In genomic region chr4:34614630-34615094, GRCm38 (mm10) we compare ENCODE assay signal across 7 mouse cellular contexts. TPM values are rescaled to one million over a fixed set of nuclear protein-coding genes. Genes with fewer than 3 reads are reported as not detected.
DNase-seq lines count a peak whose midpoint lies in the region; ATAC-seq lines count a peak whose summit lies in the region.

Gene Orc3 (minus strand): TSS chr4:34614944.
Gene Rars2 (plus strand): TSS chr4:34614957.

- ATAC-seq in granulocyte monocyte progenitor cell, adult 5-6 weeks (replicated peaks; ENCODE audit: poor library complexity, severe bottlenecking), result peak; percentile 97
- ATAC-seq in midbrain, embryonic 13.5 days, result peak; percentile 100

- H3K4me2 ChIP-seq in midbrain, embryonic 13.5 days (replicated peaks), result peak within 1 kb of the TSS; percentile 82

- under 1% methylated on average over 42 of the region's 42 CpGs for WGBS in embryonic facial prominence, embryonic 10.5 days
- WGBS in limb, embryonic 10.5 days, result under 1% methylated on average over 42 of the region's 42 CpGs
- under 1% methylated on average over 42 of the region's 42 CpGs for WGBS in midbrain, embryonic 13.5 days

- peak within 1 kb of the TSS; percentile 91 for H3K27ac ChIP-seq in embryonic facial prominence, embryonic 10.5 days (replicated peaks)
- H3K27ac ChIP-seq in limb, embryonic 10.5 days, result peak within 1 kb of the TSS; percentile 94
- peak within 1 kb of the TSS; percentile 84 for H3K27ac ChIP-seq in midbrain, embryonic 13.5 days

- H3K4me1 ChIP-seq in embryonic facial prominence, embryonic 10.5 days, result peaks cover 18% of the 10 kb centered on the region
- peaks cover 22% of the 10 kb centered on the region for H3K4me1 ChIP-seq in limb, embryonic 10.5 days
- peaks cover 28% of the 10 kb centered on the region for H3K4me1 ChIP-seq in midbrain, embryonic 13.5 days (replicated peaks)

- peak within 1 kb of the TSS; percentile 83 for H3K9ac ChIP-seq in midbrain, embryonic 13.5 days (replicated peaks)

- no peaks in the 10 kb centered on the region for H3K27me3 ChIP-seq in embryonic facial prominence, embryonic 10.5 days (replicated peaks; ENCODE audit: low read depth, poor library complexity, severe bottlenecking)
- no peaks in the 10 kb centered on the region for H3K27me3 ChIP-seq in limb, embryonic 10.5 days (ENCODE audit: low read depth, poor library complexity, severe bottlenecking)
- H3K27me3 ChIP-seq in midbrain, embryonic 13.5 days, result no peaks in the 10 kb centered on the region

- peaks cover 15% of the 10 kb centered on the region for H3K36me3 ChIP-seq in embryonic facial prominence, embryonic 10.5 days (replicated peaks)
- H3K36me3 ChIP-seq in limb, embryonic 10.5 days, result peaks cover 16% of the 10 kb centered on the region
- H3K36me3 ChIP-seq in midbrain, embryonic 13.5 days, result peaks cover 2% of the 10 kb centered on the region

- H3K9me3 ChIP-seq in embryonic facial prominence, embryonic 10.5 days, result no peaks in the 10 kb centered on the region
- H3K9me3 ChIP-seq in limb, embryonic 10.5 days (replicated peaks), result no peaks in the 10 kb centered on the region
- H3K9me3 ChIP-seq in midbrain, embryonic 13.5 days, result no peaks in the 10 kb centered on the region

- DNase-seq in adrenal gland, postnatal 10 days, result peak; percentile 96
- DNase-seq in embryonic facial prominence, embryonic 10.5 days (ENCODE audit: low spot score), result peak; percentile 93
- DNase-seq in kidney, adult 11 months, result peak; percentile 92
- DNase-seq in limb, embryonic 10.5 days (ENCODE audit: low spot score), result peak; percentile 93
- DNase-seq in spleen, adult 12 weeks (ENCODE audit: low spot score), result peak; percentile 88

- H3K4me3 ChIP-seq in embryonic facial prominence, embryonic 10.5 days, result peak within 1 kb of the TSS; percentile 87
- peak within 1 kb of the TSS; percentile 82 for H3K4me3 ChIP-seq in limb, embryonic 10.5 days
- H3K4me3 ChIP-seq in midbrain, embryonic 13.5 days (replicated peaks), result peak within 1 kb of the TSS; percentile 67

RNA-seq across cellular contexts. Expression of gene Orc3, which starts in this region (rescaled TPM):
- 10 to 100 TPM; 56.3 to 81.0 TPM for total RNA-seq in adrenal gland, postnatal 10 days (2021)
- polyA plus RNA-seq in embryonic facial prominence, embryonic 10.5 days (2016; fragmentation: Nextera tagmentation; extraction: Ambion mirVana), result 93.8 and 96.6 TPM in 2 replicates
- total RNA-seq in granulocyte monocyte progenitor cell, adult 5-6 weeks (2014; fragmentation: Nextera tagmentation), result 114 and 131 TPM in 2 replicates
- 117 and 151 TPM in 2 replicates for total RNA-seq in granulocyte monocyte progenitor cell, adult 5-6 weeks (2017)
- 86.0 and 106 TPM in 2 replicates for polyA plus RNA-seq in limb, embryonic 10.5 days (2016; fragmentation: Nextera tagmentation; extraction: Ambion mirVana)
- 96.8 and 104 TPM in 2 replicates for polyA plus RNA-seq in midbrain, embryonic 13.5 days (2015; fragmentation: Nextera tagmentation; extraction: Ambion mirVana)

RNA-seq across cellular contexts. Expression of gene Rars2, which starts in this region (rescaled TPM):
- 10 to 100 TPM; 41.6 to 45.8 TPM for total RNA-seq in adrenal gland, postnatal 10 days (2021)
- 74.5 and 78.1 TPM in 2 replicates for polyA plus RNA-seq in embryonic facial prominence, embryonic 10.5 days (2016; fragmentation: Nextera tagmentation; extraction: Ambion mirVana)
- 34.4 and 35.5 TPM in 2 replicates for total RNA-seq in granulocyte monocyte progenitor cell, adult 5-6 weeks (2014; fragmentation: Nextera tagmentation)
- total RNA-seq in granulocyte monocyte progenitor cell, adult 5-6 weeks (2017), result 43.3 and 43.4 TPM in 2 replicates
- 66.5 and 66.6 TPM in 2 replicates for polyA plus RNA-seq in limb, embryonic 10.5 days (2016; fragmentation: Nextera tagmentation; extraction: Ambion mirVana)
- 66.3 and 69.5 TPM in 2 replicates for polyA plus RNA-seq in midbrain, embryonic 13.5 days (2015; fragmentation: Nextera tagmentation; extraction: Ambion mirVana)

Comparison
In these comparisons a context has a peak if more than half of its experiments do, and no peak if none do; other contexts are left out.
1. Peak in every context shown above with its lines: DNase-seq, ATAC-seq, H3K4me3 ChIP-seq and H3K27ac ChIP-seq.